Mouse (Mus musculus) neural tube, embryonic 11.5 days (tissue): ENCODE measurements at regions not wholly inside any gene's neighbourhood (a gene's known extent, or its start where the extent isn't known, plus 50 kb on each side); places are given as distances from the start of the nearest gene placed in this dataset.
A peak's percentile ranks its signal among the peaks of the same experiment; 100 is the strongest.
"Not testable (repeated sequence)": the region's sequence is repeated elsewhere in the genome, so short reads cannot be mapped to it uniquely, and the experiment has no call there.

Experiments
- ATAC-seq: fragments of 200-750 bp; cut with Nextera tagmentation; 2 replicates; pipeline ENCODE4 v1.8.0; 2017; ENCODE audit warnings: moderate number of reproducible peaks, mild to moderate bottlenecking, moderate TSS enrichment, moderate library complexity; ENCODE audit not compliant: insufficient read depth, low FRiP score, low TSS enrichment
- DNase-seq: peaks from one replicate; pipeline ENCODE4 v3.0.0-alpha.2; 2015; ENCODE audit warnings: low spot score
- H3K27ac ChIP-seq: fragments of 300-500 bp; sonication (generic); 2 replicates; pipeline ENCODE4 v1.5.1; 2014; ENCODE audit warnings: low read depth, mild to moderate bottlenecking, low read length
- H3K27me3 ChIP-seq: fragments of 300-500 bp; sonication (generic); 2 replicates; pipeline ENCODE4 v1.6.1; 2014; ENCODE audit warnings: mild to moderate bottlenecking, low read length, mixed read lengths; ENCODE audit not compliant: control insufficient read depth, insufficient read depth
- H3K36me3 ChIP-seq: fragments of 300-500 bp; sonication (generic); 2 replicates; pipeline ENCODE4 v1.6.1; 2014; ENCODE audit warnings: mild to moderate bottlenecking, low read length, moderate library complexity, mixed read lengths; ENCODE audit not compliant: control insufficient read depth, insufficient read depth
- H3K4me1 ChIP-seq: fragments of 300-500 bp; sonication (generic); 2 replicates; pipeline ENCODE4 v1.6.1; 2014; ENCODE audit warnings: low read length, mixed read lengths; ENCODE audit not compliant: control insufficient read depth, insufficient read depth
- H3K4me2 ChIP-seq: fragments of 300-500 bp; sonication (generic); 2 replicates; pipeline ENCODE4 v1.6.1; 2014; ENCODE audit warnings: low read depth, mild to moderate bottlenecking, moderate library complexity
- H3K4me3 ChIP-seq: fragments of 300-500 bp; sonication (generic); 2 replicates; pipeline ENCODE4 v1.5.1; 2014; ENCODE audit warnings: low read depth, low read length
- H3K9ac ChIP-seq: fragments of 300-500 bp; sonication (generic); 2 replicates; pipeline ENCODE4 v1.6.1; 2014; ENCODE audit warnings: mild to moderate bottlenecking, low read length
- H3K9me3 ChIP-seq: fragments of 300-500 bp; sonication (generic); 2 replicates; pipeline ENCODE4 v1.6.1; 2016; ENCODE audit warnings: low read length; ENCODE audit not compliant: control insufficient read depth
- WGBS: fragments of 180-500 bp; shearing (Covaris S2); extraction: QIAGEN DNeasy Blood & Tissue Kit; methylation state at CpG from one replicate; pipeline ENCODE4 v1.1.7; 2014; 5-methylcytosine and 5-hydroxymethylcytosine counted together

DNA sequence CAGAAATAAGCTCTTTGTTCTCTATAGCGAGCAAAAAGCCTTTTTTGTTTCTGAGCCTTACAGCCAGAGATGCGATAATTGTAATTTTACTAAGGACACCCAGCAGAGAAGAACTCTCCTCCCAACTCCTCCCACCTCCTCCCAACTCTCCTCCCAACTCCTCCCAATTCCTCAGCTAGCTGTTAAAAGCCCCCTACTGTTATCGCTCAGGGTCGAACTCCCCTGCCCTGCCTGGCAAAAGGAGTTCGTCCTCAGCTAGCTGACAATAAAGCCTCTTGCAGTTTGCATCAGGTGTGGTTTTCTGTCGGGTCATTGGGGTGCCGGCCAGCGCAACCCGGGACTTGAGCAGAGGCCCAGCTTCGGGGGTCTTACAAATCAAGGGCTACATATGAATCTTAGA lies 99.5 kb upstream of the Thpo start:
- H3K4me1 ChIP-seq, H3K9me3 ChIP-seq, ATAC-seq, H3K4me2 ChIP-seq, DNase-seq, H3K27me3 ChIP-seq, H3K9ac ChIP-seq, H3K36me3 ChIP-seq, H3K4me3 ChIP-seq, H3K27ac ChIP-seq: not testable (repeated sequence)
- WGBS: 78% methylated on average over 10 of the region's 10 CpGs

- ATAC-seq: no peak
- WGBS: 84% methylated on average over 8 of the region's 8 CpGs
Observed at GRCm38 (mm10) chr16:20833301-20833700, 99.0 kb upstream of the Thpo start.

GRCm38 (mm10) chr16:20829732-20830435 lies 95.6 kb upstream of the Thpo start:
- H3K9ac ChIP-seq: no peak overlapping the region
- H3K4me2 ChIP-seq: no peak overlapping the region
- no peak for DNase-seq
- no peaks in the 10 kb centered on the region for H3K4me1 ChIP-seq
- H3K27ac ChIP-seq: no peak overlapping the region
- no peaks in the 10 kb centered on the region for H3K36me3 ChIP-seq
- no peaks in the 10 kb centered on the region for H3K9me3 ChIP-seq
- WGBS: 59% methylated on average over 6 of the region's 6 CpGs
- H3K27me3 ChIP-seq: no peaks in the 10 kb centered on the region
- no peak overlapping the region for H3K4me3 ChIP-seq
- ATAC-seq: no peak

More at GRCm38 (mm10) chr16:20833301-20833700, 99.0 kb upstream of the Thpo start:
- Histone ChIP-seq H3K36me3 (no peaks in the 10 kb centered on the region), H3K9ac (no peak overlapping the region), H3K4me1 (no peaks in the 10 kb centered on the region), H3K27me3 (no peaks in the 10 kb centered on the region), H3K27ac (no peak overlapping the region), H3K9me3 (no peaks in the 10 kb centered on the region), H3K4me3 (no peak overlapping the region), H3K4me2 (no peak overlapping the region)
- DNase-seq: no peak

DNA sequence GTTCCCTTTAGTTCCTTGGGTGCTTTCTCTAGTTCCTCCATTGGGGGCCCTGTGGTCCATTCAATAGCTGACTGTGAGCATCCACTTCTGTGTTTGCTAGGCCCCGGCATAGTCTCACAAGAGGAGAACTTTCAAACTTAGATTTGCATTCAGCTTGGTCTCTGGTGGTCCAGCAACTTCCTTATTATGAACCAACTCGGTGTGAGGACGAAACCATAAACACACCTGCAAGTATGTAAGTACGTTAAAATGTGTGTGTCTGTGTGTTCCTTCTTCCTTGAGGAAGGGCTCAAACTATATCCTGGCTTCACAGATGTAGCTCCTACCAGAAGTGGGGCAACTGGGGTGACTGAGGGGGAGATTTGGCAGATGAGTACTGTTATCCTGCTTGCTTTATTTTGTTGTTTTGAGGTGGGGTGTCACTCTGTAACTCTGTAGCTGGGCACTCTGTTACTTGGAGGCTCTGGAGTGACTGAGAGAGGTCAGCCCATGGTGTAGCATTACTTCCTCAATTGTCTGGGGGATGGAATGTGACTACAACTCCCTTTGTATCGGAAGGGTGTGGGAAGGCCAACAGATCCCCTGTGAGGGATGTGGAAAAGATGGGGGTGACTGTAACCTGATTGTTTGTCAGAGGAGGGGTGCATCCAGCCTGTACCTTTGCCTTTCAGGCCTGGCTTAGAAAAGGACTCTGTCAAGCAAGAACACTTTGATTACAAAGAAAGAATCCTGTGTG lies 94.9 kb upstream of the Thpo start:
- no peak overlapping the region for H3K9ac ChIP-seq
- H3K4me3 ChIP-seq: no peak overlapping the region
- no peak overlapping the region for H3K27ac ChIP-seq
- no peak overlapping the region for H3K4me2 ChIP-seq
- 85% methylated on average over 5 of the region's 5 CpGs for WGBS
- no peak for DNase-seq
- no peaks in the 10 kb centered on the region for H3K36me3 ChIP-seq
- no peaks in the 10 kb centered on the region for H3K9me3 ChIP-seq
- no peaks in the 10 kb centered on the region for H3K4me1 ChIP-seq
- H3K27me3 ChIP-seq: no peaks in the 10 kb centered on the region
- no peak for ATAC-seq

GRCm38 (mm10) chr16:20824226-20824625 lies 89.9 kb upstream of the Thpo start:
- Histone ChIP-seq H3K27me3 (no peaks in the 10 kb centered on the region), H3K4me2 (no peak overlapping the region), H3K4me3 (no peak overlapping the region), H3K4me1 (no peaks in the 10 kb centered on the region), H3K9me3 (no peaks in the 10 kb centered on the region), H3K36me3 (no peaks in the 10 kb centered on the region), H3K9ac (no peak overlapping the region), H3K27ac (no peak overlapping the region)
- DNase-seq (no peak), ATAC-seq (no peak)
- 81% methylated on average over 7 of the region's 7 CpGs for WGBS

DNA sequence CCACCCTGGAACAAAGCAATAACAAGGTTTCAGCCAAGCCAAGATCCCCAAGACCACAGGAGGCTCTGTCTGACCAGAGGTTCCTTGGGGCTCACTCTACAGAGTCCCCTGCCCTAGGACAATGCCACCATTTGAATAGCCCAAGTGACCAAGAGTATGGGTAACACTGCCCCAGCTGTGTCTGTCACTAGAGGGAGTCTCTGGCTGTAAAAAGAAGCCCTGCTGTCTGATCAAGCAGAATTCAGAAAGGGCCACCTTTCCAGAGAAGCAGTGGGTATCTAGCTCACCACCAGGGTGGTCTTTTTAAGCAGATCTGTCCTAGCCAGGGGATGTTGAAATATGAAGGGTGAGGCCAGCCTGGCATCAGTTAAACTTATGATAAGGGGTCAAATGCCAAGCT lies 86.6 kb upstream of the Thpo start:
- H3K9ac ChIP-seq: no peak overlapping the region
- H3K9me3 ChIP-seq: no peaks in the 10 kb centered on the region
- H3K27ac ChIP-seq: no peak overlapping the region
- no peak for DNase-seq
- no peaks in the 10 kb centered on the region for H3K36me3 ChIP-seq
- H3K4me1 ChIP-seq: no peaks in the 10 kb centered on the region
- no peak overlapping the region for H3K4me3 ChIP-seq
- no peaks in the 10 kb centered on the region for H3K27me3 ChIP-seq
- ATAC-seq: no peak
- no peak overlapping the region for H3K4me2 ChIP-seq

DNA sequence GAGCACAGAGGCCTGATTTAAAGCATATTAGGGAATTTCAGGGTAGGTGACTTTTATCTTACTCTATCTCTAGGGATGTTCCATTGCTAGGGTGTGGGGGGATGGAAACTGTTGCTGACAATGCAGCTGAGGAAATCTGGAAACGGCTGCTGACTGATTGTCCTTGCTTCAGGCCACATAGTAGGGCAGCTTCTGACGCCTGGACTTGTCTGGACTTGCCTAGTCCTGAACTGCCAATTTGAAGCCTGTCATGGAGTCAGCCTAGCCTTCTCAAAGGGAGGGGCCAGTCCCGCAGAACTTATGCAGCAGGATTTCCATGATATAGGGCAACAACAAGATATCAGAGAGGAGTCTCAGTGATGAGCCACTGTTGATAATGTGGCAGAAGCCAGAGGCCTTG lies 85.3 kb upstream of the Thpo start:
- WGBS: 87% methylated on average over 3 of the region's 3 CpGs
- no peak for ATAC-seq
- DNase-seq: no peak
- Histone ChIP-seq H3K36me3 (no peaks in the 10 kb centered on the region), H3K9me3 (no peaks in the 10 kb centered on the region), H3K27me3 (no peaks in the 10 kb centered on the region), H3K9ac (no peak overlapping the region), H3K4me2 (no peak overlapping the region), H3K4me3 (no peak overlapping the region), H3K4me1 (no peaks in the 10 kb centered on the region), H3K27ac (no peak overlapping the region)

DNA sequence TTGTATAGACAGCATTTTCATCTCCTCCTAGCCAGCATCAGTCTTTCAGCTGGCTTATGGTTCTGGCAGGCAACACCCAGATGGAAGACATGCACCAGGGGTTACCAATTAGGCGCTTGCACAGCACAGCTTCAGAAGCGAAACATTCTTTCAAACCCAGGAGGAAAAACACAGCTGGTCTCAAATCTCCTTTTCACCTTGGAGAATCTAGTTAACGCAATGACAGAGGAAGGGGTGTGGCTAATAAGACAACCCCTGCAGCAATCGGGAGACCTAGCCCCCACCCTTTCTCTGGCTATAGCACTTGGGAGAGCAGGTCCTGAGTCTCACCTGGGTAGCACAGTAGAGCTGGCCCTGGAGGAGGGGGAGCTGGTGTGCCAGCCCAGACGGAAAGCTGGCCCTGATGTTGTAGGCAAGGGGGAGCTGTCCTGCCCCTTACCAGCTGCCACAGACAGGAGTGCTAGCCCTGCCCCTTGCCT lies 84.4 kb upstream of the Thpo start:
- no peak overlapping the region for H3K4me2 ChIP-seq
- H3K36me3 ChIP-seq: no peaks in the 10 kb centered on the region
- DNase-seq (no peak), ATAC-seq (no peak)
- no peaks in the 10 kb centered on the region for H3K4me1 ChIP-seq
- H3K27me3 ChIP-seq: no peaks in the 10 kb centered on the region
- no peak overlapping the region for H3K27ac ChIP-seq
- H3K9ac ChIP-seq: no peak overlapping the region
- WGBS: 58% methylated on average over 5 of the region's 5 CpGs
- H3K9me3 ChIP-seq: no peaks in the 10 kb centered on the region
- no peak overlapping the region for H3K4me3 ChIP-seq

DNA sequence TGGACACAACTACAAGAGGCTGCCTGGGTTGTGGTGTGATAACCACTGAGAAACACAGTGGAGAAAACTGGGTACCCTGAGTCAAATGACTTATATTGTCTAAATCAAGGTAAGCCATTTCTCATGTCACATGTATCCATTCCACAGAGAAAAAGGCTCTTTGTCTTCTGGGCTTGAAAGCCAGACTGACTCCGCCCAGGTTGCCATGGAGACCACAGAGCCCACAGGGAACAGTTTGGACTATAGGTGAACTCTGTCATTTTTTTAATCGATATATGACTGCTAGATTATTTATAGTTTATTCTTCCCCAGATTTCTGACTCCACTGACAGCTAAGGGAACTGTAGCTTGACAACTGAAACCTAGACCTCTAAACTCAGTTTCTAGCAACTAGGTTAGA lies 80.7 kb upstream of the Thpo start:
- Histone ChIP-seq H3K4me3 (no peak overlapping the region), H3K27ac (no peak overlapping the region), H3K4me2 (no peak overlapping the region), H3K9me3 (no peaks in the 10 kb centered on the region), H3K27me3 (no peaks in the 10 kb centered on the region), H3K36me3 (no peaks in the 10 kb centered on the region), H3K4me1 (no peaks in the 10 kb centered on the region), H3K9ac (no peak overlapping the region)
- DNase-seq (peak; percentile 57), ATAC-seq (no peak)
- 68% methylated on average over 2 of the region's 2 CpGs for WGBS
